Mouse (Mus musculus) 3T3-L1 (cell line): Measurements from ENCODE around the gene Ccnjl.

ENCODE experiments used
- DNase-seq: peaks from one replicate; pipeline ENCODE4 v3.0.0-alpha.2; 2015; ENCODE audit warnings: low read depth, low spot score

Gene Ccnjl

GRCm38 (mm10) chr11:43568263-43568662, 39.7 kb downstream of the Ccnjl start:
- DNase-seq = peak; percentile 38

GRCm38 (mm10) chr11:43569188-43569587, 40.6 kb downstream of the Ccnjl start:
- no peak for DNase-seq

- no peak for DNase-seq
These were observed 41.0 kb downstream of the Ccnjl start for GRCm38 (mm10) chr11:43569595-43569994.

- DNase-seq = no peak
These were observed 46.4 kb downstream of the Ccnjl start for GRCm38 (mm10) chr11:43575061-43575375.

DNA sequence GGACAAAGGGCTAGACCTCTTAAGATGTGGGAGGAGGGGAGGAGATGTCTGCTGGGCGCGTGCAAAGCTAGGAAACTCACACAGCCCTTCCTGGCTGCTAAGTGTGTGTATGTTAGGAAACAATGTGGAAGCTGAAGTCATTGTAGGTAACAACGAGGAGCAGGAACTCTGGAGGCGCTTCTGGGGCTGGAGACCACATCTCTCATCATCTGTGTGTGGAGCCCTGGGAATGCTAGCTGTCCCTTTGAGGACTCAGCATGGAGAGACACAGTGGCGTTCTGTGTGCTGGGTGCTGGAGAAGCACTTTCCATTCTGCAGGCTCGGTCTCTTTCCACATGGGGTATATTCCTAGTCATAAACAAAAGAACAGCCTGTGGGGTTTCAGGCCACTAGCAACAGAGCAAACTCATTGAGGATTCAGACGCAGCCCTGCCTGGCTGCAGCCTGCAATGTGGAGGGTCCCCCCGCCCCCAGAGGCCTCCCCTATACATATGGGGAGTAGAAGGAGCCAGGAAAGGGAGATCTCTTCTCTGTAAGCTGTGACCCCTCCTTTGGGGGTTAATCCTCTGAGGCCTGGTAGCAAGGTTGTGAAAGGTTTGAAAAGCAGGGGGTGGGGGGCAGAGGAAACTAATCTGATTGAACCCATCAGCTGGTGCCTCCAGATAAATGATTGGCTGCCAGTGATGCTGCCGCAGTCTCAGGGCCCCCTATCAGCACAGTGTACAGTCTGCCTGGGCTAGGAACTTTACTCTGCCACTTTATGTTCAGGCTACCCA, 47.0 kb downstream of the Ccnjl start:
- DNase-seq = no peak

DNA sequence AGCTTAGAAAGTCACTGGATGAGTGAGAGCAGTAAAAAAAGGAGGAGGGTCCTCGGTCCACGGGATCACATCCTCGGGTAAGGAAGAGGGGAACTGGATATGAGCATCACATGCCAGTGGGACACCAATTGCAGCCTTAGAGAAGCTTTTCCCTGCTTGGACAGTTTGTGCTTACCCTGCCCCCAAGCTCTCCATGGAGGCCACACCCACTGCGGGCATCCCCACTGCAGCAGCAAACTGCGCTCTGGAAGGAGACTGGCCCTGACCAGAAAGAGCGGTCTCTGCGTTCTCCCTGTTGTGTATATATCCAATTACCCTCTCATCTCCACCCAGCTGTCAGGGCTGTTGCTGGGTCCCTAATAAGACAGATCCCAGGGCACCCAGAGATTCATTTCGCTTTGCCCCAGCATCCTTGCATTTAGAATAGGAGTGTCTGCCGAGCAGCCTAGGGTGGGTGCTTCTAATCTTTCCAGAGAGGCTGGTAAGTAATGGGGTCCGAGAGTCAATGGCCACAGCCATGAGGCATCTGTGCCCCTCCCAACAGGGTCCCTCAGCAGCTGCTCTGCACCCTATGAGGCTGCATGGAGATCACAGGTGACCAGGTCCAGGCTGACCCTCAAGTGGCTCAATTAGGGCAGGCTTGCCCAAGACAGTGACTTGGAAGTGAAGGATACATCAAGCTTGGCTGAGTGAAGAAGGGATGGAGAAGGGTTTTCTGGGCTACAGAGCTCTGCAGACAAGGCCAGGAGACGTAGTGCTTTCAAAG, 49.3 kb downstream of the Ccnjl start:
- no peak for DNase-seq

DNA sequence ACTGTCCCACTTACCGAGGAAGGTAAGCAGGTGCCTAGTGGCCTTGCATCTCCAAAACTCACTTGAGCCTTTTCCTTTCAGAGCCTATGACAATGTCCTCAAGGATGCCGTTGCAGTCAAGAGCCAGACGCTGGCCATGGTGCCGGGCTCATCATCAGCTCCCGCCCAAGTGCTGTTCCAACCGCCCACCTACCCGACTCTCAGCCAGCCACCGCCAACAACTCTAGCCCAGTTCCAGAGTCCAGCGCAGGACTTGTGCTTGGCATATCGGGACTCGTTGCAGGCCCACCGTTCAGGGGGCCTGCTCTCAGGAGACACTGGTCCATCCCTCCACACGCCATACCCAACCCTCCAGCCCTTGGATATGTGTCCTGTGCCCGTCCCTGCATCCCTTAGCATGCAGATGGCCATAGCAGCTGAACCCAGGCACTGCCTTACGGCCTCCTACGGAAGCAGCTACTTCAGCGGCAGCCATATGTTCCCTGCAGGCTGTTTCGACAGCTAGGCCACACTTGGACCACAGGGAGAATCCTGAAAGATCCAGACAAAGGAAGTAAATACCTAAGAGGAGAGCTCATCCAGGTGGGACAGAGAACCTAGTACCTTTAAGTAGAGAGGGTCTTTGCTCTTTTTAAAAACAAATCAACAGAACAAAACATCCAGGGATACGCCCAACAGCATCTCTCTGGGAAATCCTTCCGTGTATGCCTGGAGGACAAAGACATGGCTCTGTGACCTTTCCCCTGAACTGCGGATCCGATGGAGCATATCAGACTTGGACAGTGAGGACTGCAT, 56.8 kb downstream of the Ccnjl start:
- no peak for DNase-seq

- peak; percentile 84 for DNase-seq
These were observed 57.9 kb downstream of the Ccnjl start, which contains the start of gene 4933415A04Rik for GRCm38 (mm10) chr11:43586324-43587090. Gene 4933415A04Rik, plus strand, starts transcription at chr11:43587040.

- no peak for DNase-seq
These were observed 61.0 kb downstream of the Ccnjl start for GRCm38 (mm10) chr11:43589530-43590072.

- no peak for DNase-seq
These were observed 72.9 kb downstream of the Ccnjl start, which contains the start of gene Fabp6 for GRCm38 (mm10) chr11:43601440-43601839. Gene Fabp6, minus strand, starts transcription at chr11:43601540.

- DNase-seq = no peak
These were observed 75.6 kb downstream of the Ccnjl start for GRCm38 (mm10) chr11:43604207-43604606.

DNA sequence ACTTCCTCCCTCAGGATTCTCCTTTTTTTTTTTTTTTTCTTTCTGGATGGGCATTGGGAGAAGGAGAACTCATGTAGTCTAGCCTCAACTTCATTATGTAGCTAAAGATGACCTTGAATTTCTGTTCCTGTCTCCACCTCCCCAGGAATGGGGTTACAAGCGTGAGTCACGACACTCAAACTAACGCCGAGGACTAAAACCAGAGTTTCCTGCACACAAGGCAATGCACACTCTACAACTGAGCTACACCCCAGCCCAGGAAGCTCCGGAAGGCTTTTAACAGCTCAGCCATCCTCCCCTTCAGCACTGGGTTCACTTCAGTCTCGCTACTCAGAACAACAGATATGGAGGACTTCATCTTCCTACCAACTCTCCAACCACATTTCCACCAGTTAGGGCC, 76.3 kb downstream of the Ccnjl start:
- no peak for DNase-seq

DNA sequence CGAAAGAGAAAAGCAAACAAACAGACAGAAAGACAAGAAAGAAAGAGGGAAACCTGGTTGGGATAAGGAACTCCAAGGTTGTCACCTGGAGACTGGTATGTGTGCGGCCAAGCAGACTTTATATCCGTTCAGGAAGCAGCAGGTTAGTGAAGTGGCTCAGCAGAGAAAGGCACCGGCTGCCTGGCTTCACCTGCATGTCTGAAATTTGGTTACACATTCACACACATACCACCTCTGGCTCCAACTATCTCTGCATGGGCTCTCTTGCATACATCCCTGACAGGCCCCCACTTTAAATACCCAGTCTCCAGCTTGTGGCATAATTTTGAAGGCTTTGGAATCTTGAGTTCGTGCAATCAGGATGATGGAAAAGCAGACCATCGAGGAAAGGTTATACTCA, 77.3 kb downstream of the Ccnjl start:
- no peak for DNase-seq

DNA sequence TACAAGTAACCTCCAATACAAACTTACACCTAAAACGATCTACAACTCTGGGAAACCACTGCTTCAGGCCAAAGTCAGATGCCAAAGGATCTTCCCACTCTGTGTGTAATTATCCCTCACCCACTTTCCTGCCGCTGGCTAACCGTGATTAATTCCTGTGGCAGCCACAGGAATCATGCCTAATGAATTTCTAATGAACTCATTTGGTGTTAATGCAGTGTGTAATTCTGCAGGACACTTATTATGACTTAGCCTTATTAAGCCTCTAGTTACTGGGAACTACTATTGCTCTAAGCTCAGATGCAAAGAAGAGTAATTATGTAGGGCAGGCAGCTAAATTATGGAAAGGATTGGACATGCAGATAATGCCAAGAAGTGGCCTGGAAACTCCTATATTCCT, 79.9 kb downstream of the Ccnjl start:
- DNase-seq = no peak

DNA sequence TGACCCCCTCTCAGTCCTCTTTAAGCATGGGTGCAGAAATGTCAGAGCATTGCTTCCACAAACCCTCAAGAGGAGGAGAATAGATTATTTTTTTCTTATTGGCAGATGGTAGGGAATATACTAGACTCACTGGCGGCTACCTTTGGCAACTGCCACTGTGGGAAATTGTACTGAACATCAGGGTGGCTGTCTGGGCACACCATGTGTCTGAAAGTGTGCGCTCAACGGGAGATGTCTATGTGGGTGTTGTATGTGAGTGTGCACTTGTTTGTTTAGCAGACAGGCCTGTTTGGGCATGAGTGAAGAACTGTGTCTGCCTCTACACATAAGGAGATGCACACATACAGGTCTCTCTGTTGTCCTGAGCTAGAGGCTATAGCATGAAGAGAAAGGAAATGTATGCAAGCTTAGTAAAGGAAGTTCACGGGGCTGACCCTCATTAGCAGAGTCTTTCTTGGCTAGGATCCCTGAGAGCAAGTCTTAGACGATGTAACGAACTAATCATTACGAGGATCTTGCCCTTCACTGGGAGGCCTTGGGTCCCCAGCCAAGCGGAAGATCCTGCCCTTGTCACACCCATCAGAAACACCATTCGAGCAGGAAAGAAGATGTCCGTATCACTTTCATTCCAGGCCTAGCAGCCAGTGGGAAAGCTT, 81.5 kb downstream of the Ccnjl start:
- DNase-seq = no peak

- no peak for DNase-seq
These were observed 82.1 kb downstream of the Ccnjl start for GRCm38 (mm10) chr11:43610662-43611033.

GRCm38 (mm10) chr11:43612834-43613488, 84.4 kb downstream of the Ccnjl start:
- peak; percentile 93 for DNase-seq

GRCm38 (mm10) chr11:43617924-43618323, 89.3 kb downstream of the Ccnjl start:
- DNase-seq = no peak

GRCm38 (mm10) chr11:43618403-43618802, 89.8 kb downstream of the Ccnjl start:
- no peak for DNase-seq

- DNase-seq = no peak
These were observed 93.2 kb downstream of the Ccnjl start for GRCm38 (mm10) chr11:43621769-43622168.
